Mouse (Mus musculus) hindbrain, embryonic 13.5 days (tissue): ENCODE measurements at regions not wholly inside any gene's neighbourhood (a gene's known extent, or its start where the extent isn't known, plus 50 kb on each side); places are given as distances from the start of the nearest gene placed in this dataset.

Experiments used
- ATAC-seq: fragments of 200-750 bp; cut with Nextera tagmentation; 2 replicates; pipeline ENCODE4 v1.8.0; 2017; ENCODE audit warnings: moderate TSS enrichment; ENCODE audit not compliant: low FRiP score
- H3K27ac ChIP-seq: fragments of 300-500 bp; sonication (generic); 2 replicates; pipeline ENCODE4 v1.5.1; 2015; ENCODE audit warnings: inconsistent platforms, mild to moderate bottlenecking, moderate library complexity
- H3K27me3 ChIP-seq: fragments of 300-500 bp; sonication (generic); 2 replicates; pipeline ENCODE4 v1.6.1; 2015; ENCODE audit warnings: mild to moderate bottlenecking, inconsistent platforms
- H3K36me3 ChIP-seq: fragments of 300-500 bp; sonication (generic); 2 replicates; pipeline ENCODE4 v1.6.1; 2015; ENCODE audit warnings: mild to moderate bottlenecking, inconsistent platforms
- H3K4me1 ChIP-seq: fragments of 300-500 bp; sonication (generic); replicated peaks from 2 replicates; pipeline ENCODE4 v1.6.1; 2015; ENCODE audit warnings: inconsistent platforms
- H3K4me2 ChIP-seq: fragments of 300-500 bp; sonication (generic); 2 replicates; pipeline ENCODE4 v1.6.1; 2015; ENCODE audit warnings: inconsistent platforms, mild to moderate bottlenecking, moderate library complexity
- H3K4me3 ChIP-seq: fragments of 300-500 bp; sonication (generic); 2 replicates; pipeline ENCODE4 v1.5.1; 2015; ENCODE audit warnings: mild to moderate bottlenecking, inconsistent platforms
- H3K9ac ChIP-seq: fragments of 300-500 bp; sonication (generic); 2 replicates; pipeline ENCODE4 v1.6.1; 2015; ENCODE audit warnings: mild to moderate bottlenecking, inconsistent platforms
- H3K9me3 ChIP-seq: fragments of 300-500 bp; sonication (generic); 2 replicates; pipeline ENCODE4 v1.6.1; 2016; ENCODE audit warnings: inconsistent platforms
- WGBS: fragments of 180-500 bp; shearing (Covaris S2); methylation state at CpG from one replicate; pipeline ENCODE4 v1.1.7; 2015; 5-methylcytosine and 5-hydroxymethylcytosine counted together

DNA sequence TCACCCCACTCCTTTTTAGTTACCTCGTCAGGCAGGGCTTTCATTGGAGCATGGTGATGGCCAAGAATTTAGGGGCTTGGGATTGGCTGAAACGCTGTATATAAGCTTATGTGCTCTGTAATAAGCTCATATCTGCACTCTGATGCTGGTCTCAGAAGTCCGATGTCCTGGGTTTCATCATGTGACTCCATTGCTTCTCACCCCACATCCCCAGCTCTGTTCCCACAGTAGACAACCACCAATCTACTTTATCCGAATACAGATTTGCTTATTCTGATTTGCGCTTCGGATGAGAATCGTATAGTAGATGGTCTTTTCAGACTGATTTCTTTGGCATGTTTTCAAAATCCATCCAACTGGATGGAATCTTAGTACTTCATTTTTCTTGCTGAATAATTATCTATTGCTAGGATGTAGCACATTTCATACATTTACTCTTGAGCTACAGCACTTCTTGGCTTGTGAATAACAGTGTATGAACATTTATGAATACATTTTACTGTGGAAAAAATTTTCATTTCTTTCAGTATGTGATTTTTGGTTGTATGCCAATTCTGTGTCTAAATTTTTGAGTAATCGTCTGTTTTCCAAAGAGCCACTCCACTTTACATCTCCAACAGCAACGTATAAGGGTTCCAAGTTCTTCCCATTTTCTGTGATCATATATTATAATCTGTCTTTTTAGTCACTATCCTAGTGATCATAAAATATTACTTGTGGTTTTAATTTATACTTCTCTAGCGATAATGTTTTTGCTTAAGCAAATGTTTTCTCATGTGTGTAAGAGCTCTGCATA is 185.7 kb downstream of the Hace1 start:
- WGBS, result 88% methylated on average over 10 of the region's 10 CpGs
- H3K4me1 ChIP-seq, result no peaks in the 10 kb centered on the region
- no peaks in the 10 kb centered on the region for H3K9me3 ChIP-seq
- H3K36me3 ChIP-seq, result no peaks in the 10 kb centered on the region
- no peak overlapping the region for H3K4me3 ChIP-seq
- H3K9ac ChIP-seq, result no peak overlapping the region
- ATAC-seq, result no peak
- no peak overlapping the region for H3K4me2 ChIP-seq
- H3K27ac ChIP-seq, result no peak overlapping the region
- H3K27me3 ChIP-seq, result no peaks in the 10 kb centered on the region

DNA sequence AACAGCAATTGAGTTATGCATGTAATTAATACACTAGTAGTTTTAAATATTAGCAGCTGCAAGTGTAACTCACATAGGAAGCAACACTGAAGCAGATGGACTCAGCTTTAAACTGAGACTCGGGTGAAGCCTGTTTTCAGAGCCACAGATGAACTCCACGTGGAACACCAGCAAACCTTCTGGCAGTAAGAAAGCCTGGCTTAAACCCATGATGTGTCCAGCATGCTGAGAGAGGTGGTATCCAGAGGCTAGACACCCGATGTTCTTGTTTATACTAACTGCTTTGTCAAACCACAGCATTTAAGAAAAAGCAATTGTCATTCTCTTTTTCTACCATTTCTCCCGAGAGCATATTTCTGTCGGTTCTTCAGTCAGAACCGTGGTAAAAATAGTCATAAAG is 202.1 kb downstream of the Hace1 start:
- Histone ChIP-seq H3K27me3 (no peaks in the 10 kb centered on the region), H3K4me3 (no peak overlapping the region), H3K36me3 (no peaks in the 10 kb centered on the region), H3K9ac (no peak overlapping the region), H3K27ac (no peak overlapping the region), H3K4me2 (no peak overlapping the region), H3K4me1 (peaks cover 13% of the 10 kb centered on the region), H3K9me3 (no peaks in the 10 kb centered on the region)
- 17% methylated on average over 6 of the region's 6 CpGs for WGBS
- no peak for ATAC-seq

- no peaks in the 10 kb centered on the region for H3K27me3 ChIP-seq
- H3K9me3 ChIP-seq, result no peaks in the 10 kb centered on the region
- peaks cover 13% of the 10 kb centered on the region for H3K4me1 ChIP-seq
- no peak for ATAC-seq
- no peak overlapping the region for H3K9ac ChIP-seq
- no peak overlapping the region for H3K4me2 ChIP-seq
- H3K4me3 ChIP-seq, result no peak overlapping the region
- 43% methylated on average over 5 of the region's 5 CpGs for WGBS
- H3K27ac ChIP-seq, result no peak overlapping the region
- H3K36me3 ChIP-seq, result no peaks in the 10 kb centered on the region
These were observed 205.4 kb downstream of the Hace1 start for GRCm38 (mm10) chr10:45783026-45783425.

GRCm38 (mm10) chr10:45783461-45784149 is 206.0 kb downstream of the Hace1 start:
- no peak overlapping the region for H3K4me2 ChIP-seq
- no peaks in the 10 kb centered on the region for H3K9me3 ChIP-seq
- H3K27ac ChIP-seq, result no peak overlapping the region
- peak; percentile 32; the same call in 1 of the 2 replicates for ATAC-seq
- H3K27me3 ChIP-seq, result no peaks in the 10 kb centered on the region
- H3K4me3 ChIP-seq, result no peak overlapping the region
- H3K36me3 ChIP-seq, result no peaks in the 10 kb centered on the region
- peaks cover 13% of the 10 kb centered on the region for H3K4me1 ChIP-seq
- no peak overlapping the region for H3K9ac ChIP-seq
- 15% methylated on average over 11 of the region's 11 CpGs for WGBS

- H3K36me3 ChIP-seq, result no peaks in the 10 kb centered on the region
These were observed 206.5 kb downstream of the Hace1 start for GRCm38 (mm10) chr10:45784150-45784479.

GRCm38 (mm10) chr10:45784575-45784974 is 206.9 kb downstream of the Hace1 start:
- H3K27me3 ChIP-seq, result no peaks in the 10 kb centered on the region
- no peak overlapping the region for H3K4me3 ChIP-seq
- no peak overlapping the region for H3K4me2 ChIP-seq
- H3K9ac ChIP-seq, result no peak overlapping the region
- no peaks in the 10 kb centered on the region for H3K9me3 ChIP-seq
- ATAC-seq, result no peak; the same call in 1 of the 2 replicates
- H3K27ac ChIP-seq, result no peak overlapping the region
- no peaks in the 10 kb centered on the region for H3K36me3 ChIP-seq
- H3K4me1 ChIP-seq, result peaks cover 13% of the 10 kb centered on the region
- WGBS, result 24% methylated on average over 4 of the region's 4 CpGs

More at GRCm38 (mm10) chr10:45784150-45784479, 206.5 kb downstream of the Hace1 start:
- Histone ChIP-seq H3K27me3 (no peaks in the 10 kb centered on the region), H3K27ac (no peak overlapping the region), H3K4me1 (peaks cover 13% of the 10 kb centered on the region), H3K4me3 (no peak overlapping the region), H3K4me2 (no peak overlapping the region), H3K9me3 (no peaks in the 10 kb centered on the region), H3K9ac (no peak overlapping the region)
- peak; percentile 68; the same call in 1 of the 2 replicates for ATAC-seq
- WGBS, result 9% methylated on average over 2 of the region's 2 CpGs

DNA sequence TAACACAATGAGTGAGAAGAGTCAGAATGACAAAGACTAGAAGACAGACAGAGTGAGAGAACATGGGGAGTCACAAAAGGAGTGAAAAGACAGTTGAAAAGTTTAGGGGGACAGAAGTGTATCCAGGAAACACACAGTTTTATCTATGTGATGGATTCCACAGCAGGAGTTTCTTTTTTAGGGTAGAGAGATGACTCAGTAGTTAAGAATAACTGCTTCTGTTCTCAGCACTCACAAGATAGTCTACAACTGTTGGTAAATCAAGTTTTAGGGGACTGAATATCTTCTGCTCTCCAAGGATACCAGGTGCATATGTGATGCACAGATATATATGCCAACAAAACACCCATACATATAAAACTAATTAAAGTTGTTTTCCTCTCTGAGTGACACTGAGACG is 210.7 kb downstream of the Hace1 start:
- no peaks in the 10 kb centered on the region for H3K27me3 ChIP-seq
- no peak for ATAC-seq
- no peaks in the 10 kb centered on the region for H3K9me3 ChIP-seq
- no peak overlapping the region for H3K4me3 ChIP-seq
- H3K27ac ChIP-seq, result no peak overlapping the region
- no peak overlapping the region for H3K4me2 ChIP-seq
- 81% methylated on average over 1 of the region's 1 CpGs for WGBS
- peaks cover 10% of the 10 kb centered on the region; the same call in 1 of the 2 replicates for H3K4me1 ChIP-seq
- H3K36me3 ChIP-seq, result no peaks in the 10 kb centered on the region
- H3K9ac ChIP-seq, result no peak overlapping the region

- no peak for ATAC-seq
- H3K4me3 ChIP-seq, result no peak overlapping the region
- H3K27ac ChIP-seq, result no peak overlapping the region
- no peaks in the 10 kb centered on the region for H3K9me3 ChIP-seq
- 0 out of 2 replicates have a peak, but pooled peaks cover 2% of the 10 kb centered on the region for H3K4me1 ChIP-seq
- H3K9ac ChIP-seq, result no peak overlapping the region
- H3K4me2 ChIP-seq, result no peak overlapping the region
- H3K36me3 ChIP-seq, result no peaks in the 10 kb centered on the region
- 90% methylated on average over 2 of the region's 2 CpGs for WGBS
- no peaks in the 10 kb centered on the region for H3K27me3 ChIP-seq
These were observed 218.0 kb downstream of the Hace1 start for GRCm38 (mm10) chr10:45795582-45795981.

GRCm38 (mm10) chr10:45800070-45800851 is 222.6 kb downstream of the Hace1 start:
- H3K27ac ChIP-seq, result no peak overlapping the region
- no peak overlapping the region for H3K4me3 ChIP-seq
- ATAC-seq, result no peak
- H3K9me3 ChIP-seq, result no peaks in the 10 kb centered on the region
- 49% methylated on average over 12 of the region's 12 CpGs for WGBS
- 0 out of 2 replicates have a peak, but pooled peaks cover 2% of the 10 kb centered on the region for H3K4me1 ChIP-seq
- no peaks in the 10 kb centered on the region for H3K36me3 ChIP-seq
- no peak overlapping the region for H3K9ac ChIP-seq
- H3K4me2 ChIP-seq, result no peak overlapping the region
- no peaks in the 10 kb centered on the region for H3K27me3 ChIP-seq

DNA sequence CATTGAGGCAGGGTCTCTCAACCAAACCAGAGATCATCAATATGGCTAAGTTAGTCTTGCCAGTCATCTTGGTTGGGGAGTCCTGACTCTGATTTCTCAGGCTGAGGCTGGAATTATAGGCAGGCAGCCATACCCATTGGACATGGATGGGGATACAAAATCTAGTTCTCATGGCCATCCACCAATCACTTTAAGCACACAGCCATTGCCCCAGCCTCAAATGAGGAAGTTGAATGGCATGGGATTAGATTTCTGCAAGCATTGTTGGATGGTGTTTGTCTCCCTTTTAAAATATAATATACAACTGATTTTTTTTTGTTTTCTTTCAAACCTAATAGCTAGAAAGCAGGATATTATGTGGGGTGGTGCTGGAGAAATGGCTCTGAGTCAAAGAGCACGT is 223.8 kb downstream of the Hace1 start:
- Histone ChIP-seq H3K4me1 (0 out of 2 replicates have a peak, but pooled peaks cover 2% of the 10 kb centered on the region), H3K9me3 (no peaks in the 10 kb centered on the region), H3K9ac (no peak overlapping the region), H3K4me2 (no peak overlapping the region), H3K27ac (no peak overlapping the region), H3K4me3 (no peak overlapping the region), H3K36me3 (no peaks in the 10 kb centered on the region), H3K27me3 (no peaks in the 10 kb centered on the region)
- whole genome bisulfite sequencing, result 79% methylated on average over 1 of the region's 1 CpGs
- ATAC-seq, result no peak

DNA sequence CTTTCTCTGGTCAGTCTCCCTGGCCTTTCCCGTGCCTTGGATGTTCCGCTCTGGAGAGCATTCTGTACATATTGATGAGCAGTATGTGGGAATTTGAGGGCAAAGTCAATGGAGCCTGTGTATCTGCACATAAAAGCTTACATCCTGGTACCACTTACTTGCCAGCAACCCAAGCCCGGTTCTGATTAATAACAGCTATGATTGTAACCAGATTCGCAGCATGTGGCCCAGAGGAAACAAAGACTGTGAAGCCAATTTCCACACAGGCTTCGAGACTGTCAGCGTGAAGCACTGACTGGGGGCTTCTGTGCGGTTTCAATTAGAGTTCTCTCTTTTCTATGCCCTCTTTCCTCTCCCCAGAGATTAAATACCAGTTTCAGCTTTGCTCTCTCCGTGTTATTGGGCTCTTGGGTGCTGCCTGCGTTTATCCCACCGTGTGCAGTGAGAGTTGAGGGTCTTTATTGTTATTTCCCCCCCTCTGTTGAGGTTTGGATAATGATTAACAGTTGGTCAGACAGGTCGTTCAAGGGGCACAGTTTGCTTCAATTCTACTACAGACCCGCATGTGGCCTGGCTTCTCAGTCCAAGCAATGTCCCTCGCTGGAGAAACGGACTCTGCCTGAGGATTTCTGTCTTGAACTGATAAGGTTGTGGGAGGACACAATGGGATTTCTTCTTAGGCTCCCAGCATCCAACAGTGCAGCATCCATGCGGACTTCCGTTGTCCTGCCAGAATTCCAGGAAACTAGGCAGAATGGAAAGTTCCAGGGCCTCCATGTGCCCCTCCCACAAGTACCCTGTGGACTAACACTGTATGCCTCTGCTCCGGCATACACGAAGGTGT is 229.6 kb downstream of the Hace1 start:
- 32% methylated on average over 18 of the region's 18 CpGs for WGBS
- peak overlapping the region; percentile 55 for H3K27ac ChIP-seq

More for the DNA sequence above, 229.6 kb downstream of the Hace1 start:
- Histone ChIP-seq H3K9me3 (no peaks in the 10 kb centered on the region), H3K4me3 (no peak overlapping the region), H3K27me3 (no peaks in the 10 kb centered on the region), H3K4me1 (peaks cover 14% of the 10 kb centered on the region), H3K9ac (peak overlapping the region; percentile 10; the same call in 1 of the 2 replicates), H3K4me2 (peak overlapping the region; percentile 29), H3K36me3 (no peaks in the 10 kb centered on the region)
- peak; percentile 65 for ATAC-seq
